Mouse (Mus musculus) layer of hippocampus, postnatal 25 days (tissue): Measurements from ENCODE around the gene Gpcpd1. TPM values are rescaled to one million over a fixed set of nuclear protein-coding genes. Genes with fewer than 3 reads are reported as not detected.
"Not testable (repeated sequence)": the region's sequence is repeated elsewhere in the genome, so short reads cannot be mapped to it uniquely, and the experiment has no call there.

ENCODE experiments used
- DNase-seq, 2 experiments: peaks; one replicate each; pipeline ENCODE4 v3.0.0; 2022; ENCODE audit warnings: mixed read lengths in 2 of 2, low spot score in 1 of 2; ENCODE audit errors: extremely low spot score in 1 of 2
- total RNA-seq, 2 experiments: library from RNA; stranded (reverse); gene quantifications; 2 replicates each; pipeline ENCODE4 v1.2.3; 2021

Gpcpd1 gene
- 10 to 100 TPM; 69.6 to 87.4 TPM for total RNA-seq

DNA sequence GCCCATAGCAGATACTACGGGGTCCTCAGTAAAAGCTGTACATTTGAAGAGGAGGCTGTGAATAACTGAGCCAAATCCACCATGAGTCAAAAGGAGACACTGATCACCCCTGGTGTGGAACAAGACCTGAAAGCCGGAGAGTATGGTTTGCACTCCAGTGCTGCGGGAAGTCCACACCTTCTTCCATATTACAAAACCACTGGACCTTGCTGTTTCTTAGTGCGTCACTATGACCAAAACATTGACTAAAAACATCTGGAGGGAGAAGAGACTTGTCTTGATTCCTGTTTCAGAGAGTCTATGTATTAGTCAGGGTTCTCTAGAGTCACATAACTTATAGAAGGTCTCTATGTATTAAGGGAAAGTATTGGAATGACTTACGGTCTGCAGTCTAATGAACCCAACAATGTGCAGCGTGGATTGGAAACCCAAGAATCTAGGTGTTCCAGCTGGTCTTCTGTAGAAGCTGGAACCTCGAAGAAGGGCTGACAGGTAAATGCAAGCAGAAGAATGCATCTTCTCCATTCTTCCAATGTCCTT, at the start of gene Gpcpd1:
TSS of gene Gpcpd1 (minus strand) at position 490 of the 540 bp plus-strand sequence.
- DNase-seq, result no peak

DNA sequence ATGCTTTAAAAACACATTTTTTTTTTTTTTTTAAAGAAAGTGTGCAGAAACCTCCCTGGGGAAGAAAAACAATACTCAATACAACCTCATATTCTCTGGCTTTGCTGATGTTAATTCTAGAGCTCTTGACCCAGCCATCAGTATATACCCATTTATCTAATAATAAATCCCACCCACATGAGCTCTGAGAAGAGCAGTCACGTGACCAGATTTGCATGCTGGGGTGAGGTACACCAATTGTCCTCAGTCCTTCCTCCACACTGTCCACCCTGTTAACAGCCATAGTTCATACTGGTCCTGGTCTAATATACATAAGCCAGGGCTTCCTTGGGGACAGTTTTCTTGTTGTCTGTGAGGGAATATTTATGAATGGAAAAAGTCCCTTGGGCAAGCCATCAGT, 49.0 kb upstream of the Gpcpd1 start:
- no peak for DNase-seq

DNA sequence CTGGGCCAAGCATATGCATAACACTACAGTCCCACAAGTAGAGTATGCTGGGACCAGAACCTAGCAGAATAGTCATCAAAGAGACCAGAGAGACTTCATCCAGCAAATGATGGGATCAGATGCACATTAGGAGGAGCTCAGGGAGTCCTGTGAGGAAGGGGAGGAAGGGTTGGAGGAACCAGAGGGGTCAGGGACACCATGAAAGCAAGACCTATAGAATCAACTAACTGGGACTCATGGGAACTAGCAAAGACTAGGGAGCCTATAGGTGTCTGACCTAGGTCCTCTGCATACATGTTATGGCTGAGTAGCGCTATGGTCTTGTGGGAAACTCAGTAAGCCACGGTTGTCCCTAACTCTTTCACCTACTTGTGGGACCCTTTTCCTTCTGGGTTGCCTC, 41.1 kb upstream of the Gpcpd1 start:
- DNase-seq, result no peak

DNA sequence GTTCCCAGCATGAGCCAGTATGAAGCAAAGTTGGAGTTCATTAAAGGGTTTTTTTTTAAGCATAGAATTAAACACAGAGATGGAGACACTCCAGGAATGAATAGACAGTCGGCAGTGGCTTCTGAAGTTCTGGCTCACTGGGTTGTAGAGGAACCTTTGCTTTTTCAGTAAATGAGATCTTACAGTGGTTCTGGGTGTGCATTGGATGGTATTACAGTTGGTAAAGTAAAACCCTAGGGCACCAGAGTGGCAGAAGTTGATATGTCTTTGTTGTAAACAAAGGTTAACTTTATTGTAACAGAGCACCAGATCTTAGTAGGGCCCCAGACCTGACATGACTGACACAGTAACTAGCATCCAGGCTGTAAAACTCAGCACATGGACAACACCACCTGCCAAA, 35.6 kb upstream of the Gpcpd1 start:
- no peak for DNase-seq

DNA sequence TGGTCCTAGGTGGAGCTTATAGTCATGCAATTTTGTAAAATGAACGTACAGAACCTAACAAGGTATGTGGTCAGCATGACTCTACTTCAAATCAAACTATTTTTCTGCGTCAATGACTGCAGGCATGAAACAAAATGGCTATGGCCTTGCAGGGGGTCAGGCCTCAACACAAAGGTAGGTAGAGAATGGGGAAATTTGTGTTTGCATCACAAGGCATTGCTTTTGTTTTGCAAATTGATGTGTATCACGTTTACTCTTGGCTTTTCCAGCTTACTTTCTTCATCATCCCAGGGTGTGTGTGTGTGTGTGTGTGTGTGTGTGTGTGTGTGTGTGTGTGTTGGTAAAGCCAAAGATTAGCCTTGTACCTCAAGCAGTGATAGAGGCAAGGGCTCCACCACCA, 30.2 kb upstream of the Gpcpd1 start:
- DNase-seq, result no peak

DNA sequence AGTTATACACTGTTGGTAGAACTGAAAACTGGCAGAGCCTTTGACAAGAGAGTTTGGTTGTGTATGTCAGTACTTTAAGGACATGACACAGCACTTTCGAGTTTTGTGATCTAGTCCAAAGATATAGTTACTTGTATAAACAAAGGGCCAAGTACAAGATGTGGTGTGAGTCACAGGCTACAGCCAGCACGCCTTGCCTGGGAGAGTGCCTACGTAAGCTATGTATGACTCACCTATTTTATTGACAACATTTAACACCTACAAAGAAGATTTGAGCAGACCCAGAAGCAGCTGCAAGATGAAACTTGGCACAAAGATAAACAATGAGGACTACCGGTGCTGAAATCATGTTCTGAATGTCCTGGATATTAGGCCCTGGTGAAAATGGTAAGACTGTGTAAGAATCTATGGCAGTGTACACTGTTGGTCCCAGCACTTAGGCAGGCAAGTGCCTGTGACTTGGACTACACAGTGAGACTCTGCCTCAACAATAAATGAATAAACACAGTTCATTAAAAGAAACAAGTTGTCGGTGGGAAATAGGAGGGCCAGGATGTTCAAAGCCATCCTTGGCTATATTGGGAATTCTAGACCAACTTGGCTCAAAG, 26.2 kb upstream of the Gpcpd1 start:
- no peak for DNase-seq

DNA sequence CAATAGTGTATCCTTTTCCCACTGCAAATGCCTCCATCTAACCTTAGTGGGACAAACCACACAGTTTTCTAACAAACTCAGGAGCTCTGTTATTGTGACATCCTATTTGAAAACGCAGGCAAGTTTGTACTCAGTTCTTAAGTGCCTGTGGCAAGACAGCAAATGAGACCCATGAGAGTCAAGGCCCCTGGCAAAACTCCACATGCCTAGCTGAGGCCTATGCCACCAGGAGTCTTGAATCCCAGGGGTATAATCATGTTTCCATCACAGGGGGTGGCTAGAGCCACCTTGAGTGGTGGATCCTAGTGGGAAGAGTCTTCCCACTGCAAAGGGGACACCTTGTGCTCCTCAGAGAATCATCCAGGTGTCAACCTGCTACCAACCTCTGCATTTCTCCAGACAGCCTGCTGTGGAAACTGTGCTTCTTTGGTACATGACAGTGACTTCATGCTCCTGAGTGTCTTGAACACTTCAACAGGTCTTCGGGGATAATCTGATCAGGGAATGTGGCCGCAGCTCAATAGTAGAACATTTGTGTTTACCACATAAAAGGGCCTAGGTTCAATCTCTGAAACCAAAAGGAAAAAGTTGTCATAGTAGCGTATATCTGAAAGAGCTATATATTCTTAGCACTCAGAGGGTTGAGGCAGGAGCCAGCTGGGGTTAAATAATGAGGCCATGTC, 24.2 kb upstream of the Gpcpd1 start:
- no peak for DNase-seq

DNA sequence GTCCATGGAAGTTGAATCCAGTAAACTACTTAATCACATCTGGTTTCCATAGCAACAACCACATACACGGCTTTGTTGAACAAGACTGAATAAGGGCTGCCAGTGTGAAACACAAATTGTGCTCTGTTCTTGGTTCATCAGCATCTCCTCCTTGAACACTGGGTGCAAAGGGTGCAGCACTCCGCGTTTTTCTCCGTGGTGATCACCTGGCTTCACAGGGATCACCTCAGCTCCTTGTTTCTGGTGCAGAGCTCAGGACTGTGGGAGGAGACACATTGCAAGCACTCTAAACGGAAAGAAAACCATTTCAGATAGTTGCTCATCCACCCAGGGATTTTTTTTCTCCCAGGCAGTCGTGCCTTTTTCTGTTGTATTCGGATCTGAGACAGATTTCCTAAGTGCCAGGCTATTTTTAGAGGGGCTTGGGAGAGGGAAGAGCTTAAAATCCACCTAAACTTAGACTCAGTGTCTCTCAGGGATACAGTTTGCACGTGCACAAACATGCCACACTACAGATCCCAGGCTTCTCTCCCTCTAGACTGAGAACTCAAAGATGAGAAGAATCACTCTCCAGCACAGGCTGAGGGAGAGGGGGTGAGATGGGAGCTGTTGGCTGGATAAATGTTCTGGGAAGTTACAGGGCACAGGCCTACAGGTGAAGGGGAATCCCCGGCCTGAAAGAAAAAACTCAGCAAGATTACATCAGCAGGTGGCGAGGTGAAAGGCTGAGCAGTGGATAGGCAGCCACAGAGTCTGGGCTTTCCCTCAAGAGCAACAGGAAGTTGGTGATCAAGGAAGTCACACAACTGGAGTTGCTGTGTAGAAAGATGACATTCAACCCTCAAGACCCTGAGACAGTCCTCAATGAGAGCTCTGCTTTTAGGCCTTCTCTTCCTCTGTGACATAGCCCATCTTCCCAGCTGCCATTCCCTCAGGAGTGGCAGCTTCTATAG, 19.9 kb upstream of the Gpcpd1 start:
- peak; percentile 7 to 41 for DNase-seq

GRCm38 (mm10) chr2:132605795-132606563, 18.4 kb upstream of the Gpcpd1 start:
- DNase-seq, result no peak

- DNase-seq, result no peak
Observed at GRCm38 (mm10) chr2:132604922-132605321, 17.4 kb upstream of the Gpcpd1 start.

- no peak for DNase-seq
Observed at GRCm38 (mm10) chr2:132603706-132604105, 16.2 kb upstream of the Gpcpd1 start.

GRCm38 (mm10) chr2:132601777-132602176, 14.2 kb upstream of the Gpcpd1 start:
- DNase-seq, result no peak

GRCm38 (mm10) chr2:132600081-132600480, 12.6 kb upstream of the Gpcpd1 start:
- DNase-seq, result no peak

DNA sequence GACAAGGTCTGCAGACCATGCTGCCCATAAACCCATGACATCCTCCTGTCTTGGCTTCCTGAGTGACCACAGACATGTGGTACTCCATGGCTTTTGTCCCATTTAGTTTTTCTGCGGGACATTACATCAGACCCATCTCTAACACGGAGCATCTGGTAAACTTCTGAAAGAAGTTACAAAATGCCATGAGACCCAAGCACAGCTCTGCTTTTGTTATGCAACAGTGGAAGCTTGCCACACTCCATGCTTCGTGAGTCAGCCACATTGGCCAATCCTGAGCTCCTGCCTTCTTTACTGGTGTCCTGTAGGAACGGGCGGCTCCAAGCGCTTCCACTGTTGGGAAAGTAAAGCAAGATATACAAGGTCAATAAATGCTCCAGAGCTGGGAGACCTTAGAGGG, 11.6 kb upstream of the Gpcpd1 start:
- DNase-seq, result no peak

DNA sequence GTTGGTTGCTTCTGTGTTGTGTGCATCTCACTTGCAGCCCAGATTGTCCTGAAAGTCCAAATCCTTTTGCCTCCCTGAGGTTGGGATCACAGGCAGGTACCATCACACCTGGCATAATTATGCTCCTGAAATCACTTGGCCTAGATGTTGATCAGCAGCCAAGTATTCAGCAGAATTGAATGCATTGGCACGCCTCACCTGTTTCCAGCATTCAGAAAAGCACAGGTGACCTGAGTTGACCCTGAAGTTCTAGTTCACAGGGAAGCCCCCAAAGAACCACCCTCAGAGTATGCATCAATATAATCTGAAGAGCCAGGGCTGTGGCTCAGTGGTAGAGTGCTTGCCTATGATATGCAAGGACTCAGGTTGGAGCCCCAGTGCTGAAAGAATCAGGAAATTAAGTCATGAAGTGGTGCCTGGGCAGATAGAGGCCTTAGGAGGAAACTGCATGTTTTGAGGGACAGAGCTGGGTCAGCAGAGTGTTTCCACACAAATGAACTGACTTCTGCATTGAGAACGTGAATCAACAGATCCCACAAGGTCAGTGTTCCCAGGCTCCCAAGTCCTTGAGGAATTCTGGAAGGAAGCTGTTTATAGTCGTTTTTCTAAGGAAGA, 10.4 kb upstream of the Gpcpd1 start:
- no peak for DNase-seq

GRCm38 (mm10) chr2:132597226-132597625, 9.7 kb upstream of the Gpcpd1 start:
- no peak for DNase-seq

DNA sequence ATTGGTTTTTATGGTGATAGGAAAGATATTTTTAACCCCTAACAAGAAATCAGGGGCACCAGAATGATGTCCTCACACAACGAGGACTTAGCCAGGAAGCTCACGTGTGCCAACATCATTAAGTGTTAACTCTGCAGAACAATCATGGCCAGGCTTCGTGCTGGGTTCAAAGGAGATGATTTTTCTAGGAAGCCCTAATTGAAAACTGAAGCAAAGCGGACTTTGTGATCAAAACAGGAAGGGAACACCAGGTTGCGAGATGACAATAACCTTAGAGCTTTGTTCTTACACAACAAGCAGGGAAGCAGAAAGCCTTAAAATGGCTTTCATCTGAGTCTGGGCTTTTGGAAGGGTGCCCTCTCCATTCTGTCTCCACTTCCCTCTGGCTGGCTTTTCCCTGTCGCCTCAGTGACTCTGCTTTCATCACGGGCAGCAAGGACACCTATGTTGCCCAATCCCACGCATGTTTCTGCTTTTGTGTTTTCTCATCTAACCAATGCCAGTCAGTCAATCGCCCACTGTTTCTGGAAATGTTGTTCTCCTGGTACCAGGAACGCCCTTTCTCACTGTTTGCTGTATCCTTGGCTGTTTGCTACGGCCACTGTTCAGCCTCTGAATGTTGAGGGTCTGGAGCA, 8.2 kb upstream of the Gpcpd1 start:
- DNase-seq, result no peak

DNA sequence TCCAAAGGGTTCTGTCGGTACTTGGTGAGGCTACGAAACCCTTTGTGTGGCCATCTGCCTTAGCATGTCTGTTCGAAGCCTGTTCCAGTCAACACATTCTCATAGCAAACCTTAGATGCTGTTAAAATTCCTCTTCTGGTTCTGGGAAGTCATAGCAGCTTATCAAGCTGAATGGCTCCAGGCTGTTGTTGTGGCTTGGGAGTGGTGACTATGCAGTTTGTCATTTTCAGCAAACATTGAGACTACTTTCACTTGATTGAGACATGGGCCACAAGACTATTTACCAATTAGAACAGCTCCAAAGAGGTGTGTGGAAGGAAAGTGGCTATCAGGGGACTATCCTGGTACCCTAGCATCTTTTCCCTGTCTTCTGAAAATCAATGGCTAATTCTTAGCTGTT, 4.6 kb upstream of the Gpcpd1 start:
- no peak for DNase-seq

GRCm38 (mm10) chr2:132591579-132591978, 4.0 kb upstream of the Gpcpd1 start:
- not testable (repeated sequence) for DNase-seq
